In the genomic region with DNA sequence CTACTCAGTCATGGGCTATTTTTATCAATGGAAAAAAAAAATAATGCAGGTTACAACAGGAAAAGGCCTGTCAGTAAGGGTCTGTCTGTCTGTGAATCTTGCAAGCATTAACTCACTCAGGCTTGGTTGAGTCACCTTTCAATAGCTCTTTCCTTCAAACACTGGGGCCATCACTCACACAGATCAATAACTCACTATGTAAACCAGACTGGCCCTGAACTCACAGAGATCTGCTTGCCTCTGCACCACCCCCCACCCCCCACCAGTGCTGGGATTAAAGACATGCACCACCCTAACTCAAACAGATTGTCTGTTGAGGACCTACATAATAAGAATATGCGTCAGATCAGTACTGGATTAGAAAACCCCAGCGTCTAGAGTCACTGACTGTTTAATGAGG, we compare ENCODE assay signal across 24 mouse cellular contexts.
"Had no signal": no experiment of that assay in that cellular context is flagged by ENCODE, and none has a peak within 500 bp of the region (broad histone marks: within the 10 kb centered on the region; RNA-seq: fewer than 3 reads in every experiment).

No protein-coding gene starts in this region.

- ATAC-seq: forebrain, postnatal 0 days; hindbrain, embryonic 16.5 days; inflammation-experienced regulatory T-cells, adult 6 months; intestine, embryonic 15.5 days; intestine, postnatal 0 days had no signal

- H3K27me3 ChIP-seq: heart, embryonic 13.5 days; heart, embryonic 15.5 days; hindbrain, embryonic 13.5 days; intestine, embryonic 15.5 days; limb, embryonic 12.5 days had no signal

- H3K4me3 ChIP-seq: heart, adult 2 months; heart, embryonic 13.5 days; heart, embryonic 15.5 days; hindbrain, embryonic 13.5 days; intestine, embryonic 15.5 days; layer of hippocampus, adult 2 months; left cerebral cortex, adult 2 months; limb, embryonic 10.5 days; limb, embryonic 12.5 days had no signal

- H3K4me1 ChIP-seq: heart, embryonic 15.5 days; hindbrain, embryonic 13.5 days; intestine, embryonic 15.5 days; limb, embryonic 10.5 days; limb, embryonic 12.5 days had no signal

- H3K36me3 ChIP-seq: heart, embryonic 13.5 days; heart, embryonic 15.5 days; hindbrain, embryonic 13.5 days; intestine, embryonic 15.5 days; limb, embryonic 10.5 days; limb, embryonic 12.5 days had no signal

- H3K4me2 ChIP-seq: heart, embryonic 11.5 days; heart, embryonic 13.5 days; heart, embryonic 15.5 days; hindbrain, embryonic 13.5 days; intestine, embryonic 15.5 days; limb, embryonic 12.5 days had no signal

- H3K27ac ChIP-seq: heart, adult 2 months; heart, embryonic 13.5 days; heart, embryonic 15.5 days; hindbrain, embryonic 13.5 days; intestine, embryonic 15.5 days; layer of hippocampus, adult 2 months; left cerebral cortex, adult 2 months; limb, embryonic 10.5 days; limb, embryonic 12.5 days had no signal

- H3K9me3 ChIP-seq: heart, embryonic 13.5 days; heart, embryonic 15.5 days; hindbrain, embryonic 13.5 days; intestine, embryonic 15.5 days; limb, embryonic 10.5 days; limb, embryonic 12.5 days had no signal

- DNase-seq: forebrain, postnatal 0 days; gastrocnemius, postnatal 14 days; gastrocnemius, postnatal 36 days; heart, adult 11 months; heart, adult 2 months; heart, postnatal 14 days; heart, postnatal 36 days; kidney, adult 18-20 months; kidney, adult 8-10 months; kidney, postnatal 10 days; kidney, postnatal 25 days; kidney, postnatal 4 days had no signal

- H3K9ac ChIP-seq: forebrain, postnatal 0 days; heart, embryonic 13.5 days; heart, embryonic 15.5 days; hindbrain, embryonic 13.5 days; intestine, embryonic 15.5 days; limb, embryonic 12.5 days had no signal
